Mouse (Mus musculus): ENCODE data around the gene Hapln2.

GRCm38 (mm10) chr3:88068386-88068785 is 41.0 kb upstream of the Hapln2 start:
- TF ChIP-seq POLR2A (IDR thresholded peaks at IDR 0.05; ENCODE audit: borderline replicate concordance, extremely low read depth, insufficient read depth, insufficient read length, poor library complexity, severe bottlenecking): no peak
- no peak for TF ChIP-seq CTCF (IDR thresholded peaks at IDR 0.05; ENCODE audit: borderline replicate concordance, extremely low read depth, insufficient read depth, insufficient read length)

All from brain, embryonic 14.5 days (tissue).